Comparison of ENCODE assay signal across 13 mouse cellular contexts in genomic region chr2:180725856-180726629, GRCm38 (mm10). TPM values are rescaled to one million over a fixed set of nuclear protein-coding genes. Genes with fewer than 3 reads are reported as not detected.
A peak's percentile ranks its signal among the peaks of the same experiment; 100 is the strongest.
DNase-seq lines count a peak whose midpoint lies in the region; ATAC-seq and TF ChIP-seq lines count a peak whose summit lies in the region.
"Had no signal": no experiment of that assay in that cellular context is flagged by ENCODE, and none has a peak within 500 bp of the region (broad histone marks: within the 10 kb centered on the region; RNA-seq: fewer than 3 reads in every experiment).

No protein-coding gene starts in this region.

- ATAC-seq in heart, embryonic 15.5 days (replicated peaks; ENCODE audit: insufficient number of reproducible peaks, insufficient read depth, low FRiP score, low read depth) = no peak
- ATAC-seq in liver, embryonic 15.5 days (ENCODE audit: insufficient read depth) = no peak
- no peak for ATAC-seq in monocyte, adult 5-6 weeks (replicated peaks; ENCODE audit: insufficient number of reproducible peaks, low FRiP score, low TSS enrichment, poor library complexity, severe bottlenecking)
- no peak for ATAC-seq in forebrain, postnatal 0 days

- H3K4me3 ChIP-seq in heart, embryonic 15.5 days = peak overlapping the region; percentile 29
- peak overlapping the region; percentile 50 for H3K4me3 ChIP-seq in liver, embryonic 15.5 days (replicated peaks)
- H3K4me3 ChIP-seq in forebrain, postnatal 0 days (ENCODE audit: low read depth, low read length) = no peak overlapping the region

- H3K9me3 ChIP-seq in heart, embryonic 15.5 days (replicated peaks) = no peaks in the 10 kb centered on the region
- no peaks in the 10 kb centered on the region for H3K9me3 ChIP-seq in liver, embryonic 15.5 days (replicated peaks)
- no peaks in the 10 kb centered on the region for H3K9me3 ChIP-seq in forebrain, postnatal 0 days (ENCODE audit: low read length)
- H3K9me3 ChIP-seq: G1E had no signal

- WGBS in heart, embryonic 15.5 days = 27% methylated on average over 7 of the region's 8 CpGs
- WGBS in liver, embryonic 15.5 days (ENCODE audit: insufficient replicate concordance) = 22% methylated on average over 7 of the region's 8 CpGs
- WGBS in forebrain, postnatal 0 days = 38% methylated on average over 8 of the region's 8 CpGs

- H3K4me2 ChIP-seq in heart, embryonic 15.5 days = peak overlapping the region; percentile 61
- H3K4me2 ChIP-seq in liver, embryonic 15.5 days = peak overlapping the region; percentile 65
- no peak overlapping the region for H3K4me2 ChIP-seq in forebrain, postnatal 0 days (ENCODE audit: low read depth)

- DNase-seq in heart, postnatal 10 days = no peak
- peak; percentile 19 to 26 for DNase-seq in B cell, adult 2 months
- DNase-seq in T-cell, adult 2 months (ENCODE audit: low spot score) = peak; percentile 13
- DNase-seq in right cerebral cortex, postnatal 14 days = no peak
- no peak for DNase-seq in forebrain, postnatal 0 days
- DNase-seq: cerebellum, adult 8-10 months; gastrocnemius, postnatal 36 days had no signal

- intact Hi-C loops in heart, postnatal 10 days (cut with DNase I) = no loop called here

- no peaks in the 10 kb centered on the region for H3K27me3 ChIP-seq in heart, embryonic 15.5 days
- no peaks in the 10 kb centered on the region for H3K27me3 ChIP-seq in liver, embryonic 15.5 days
- H3K27me3 ChIP-seq in forebrain, postnatal 0 days (ENCODE audit: insufficient read depth, low read length) = no peaks in the 10 kb centered on the region

- H3K36me3 ChIP-seq in heart, embryonic 15.5 days = peaks cover 26% of the 10 kb centered on the region
- peaks cover 36% of the 10 kb centered on the region for H3K36me3 ChIP-seq in liver, embryonic 15.5 days (replicated peaks)
- H3K36me3 ChIP-seq in forebrain, postnatal 0 days (ENCODE audit: insufficient read depth) = peaks cover 28% of the 10 kb centered on the region

- H3K9ac ChIP-seq in heart, embryonic 15.5 days = no peak overlapping the region
- H3K9ac ChIP-seq in liver, embryonic 15.5 days = peak overlapping the region; percentile 48; the same call in 1 of the 2 replicates
- H3K9ac ChIP-seq in forebrain, postnatal 0 days = no peak overlapping the region; the same call in 1 of the 2 replicates

- no peak overlapping the region for H3K27ac ChIP-seq in heart, embryonic 15.5 days
- peak overlapping the region; percentile 68 for H3K27ac ChIP-seq in liver, embryonic 15.5 days (replicated peaks)
- H3K27ac ChIP-seq in forebrain, postnatal 0 days (ENCODE audit: low read depth, low read length) = no peak overlapping the region

- TF ChIP-seq CTCF in forebrain, postnatal 0 days (IDR thresholded peaks at IDR 0.05; ENCODE audit: low read depth) = no peak

- H3K4me1 ChIP-seq in heart, embryonic 15.5 days (replicated peaks) = peaks cover 15% of the 10 kb centered on the region
- H3K4me1 ChIP-seq in liver, embryonic 15.5 days (replicated peaks) = peaks cover 56% of the 10 kb centered on the region
- H3K4me1 ChIP-seq in forebrain, postnatal 0 days (ENCODE audit: insufficient read depth) = no peaks in the 10 kb centered on the region

RNA-seq across cellular contexts. Expression of gene Slc17a9, which starts 1.0 kb away (rescaled TPM):
- polyA plus RNA-seq in heart, embryonic 15.5 days (2015; fragmentation: Nextera tagmentation; extraction: Ambion mirVana) = 0.48 and 1.7 TPM in 2 replicates
- under 1 TPM; 0.69 to 0.89 TPM for total RNA-seq in heart, postnatal 10 days (2021)
- polyA plus RNA-seq in liver, embryonic 15.5 days (2015; fragmentation: Nextera tagmentation; extraction: Ambion mirVana) = 8.1 and 10.0 TPM in 2 replicates
- 1.8 to 5.2 TPM (median 1.9 TPM) in 3 replicates for total RNA-seq in monocyte, adult 5-6 weeks (2017)
- total RNA-seq in forebrain, postnatal 0 days (2014; rRNA removed) = 0.10 and 0.38 TPM in 2 replicates
- polyA plus RNA-seq in forebrain, postnatal 0 days (2015; fragmentation: Nextera tagmentation; extraction: Ambion mirVana) = 0.10 and 0.19 TPM in 2 replicates

RNA-seq across cellular contexts. Expression of gene Gid8, which starts 16.1 kb away (rescaled TPM):
- 45.3 and 47.4 TPM in 2 replicates for polyA plus RNA-seq in heart, embryonic 15.5 days (2015; fragmentation: Nextera tagmentation; extraction: Ambion mirVana)
- 10 to 100 TPM; 77.9 to 79.1 TPM for total RNA-seq in heart, postnatal 10 days (2021)
- 117 TPM in 2 replicates for polyA plus RNA-seq in liver, embryonic 15.5 days (2015; fragmentation: Nextera tagmentation; extraction: Ambion mirVana)
- total RNA-seq in monocyte, adult 5-6 weeks (2017) = 46.5 to 53.9 TPM (median 52.1 TPM) in 3 replicates
- total RNA-seq in forebrain, postnatal 0 days (2014; rRNA removed) = 49.8 and 69.9 TPM in 2 replicates
- 43.6 and 50.6 TPM in 2 replicates for polyA plus RNA-seq in forebrain, postnatal 0 days (2015; fragmentation: Nextera tagmentation; extraction: Ambion mirVana)

RNA-seq across cellular contexts. Expression of gene Dido1, which starts 16.2 kb away (rescaled TPM):
- 14.0 and 19.0 TPM in 2 replicates for polyA plus RNA-seq in heart, embryonic 15.5 days (2015; fragmentation: Nextera tagmentation; extraction: Ambion mirVana)
- 10 to 100 TPM; 40.6 to 42.8 TPM for total RNA-seq in heart, postnatal 10 days (2021)
- polyA plus RNA-seq in liver, embryonic 15.5 days (2015; fragmentation: Nextera tagmentation; extraction: Ambion mirVana) = 11.7 and 13.1 TPM in 2 replicates
- 58.9 to 107 TPM (median 65.1 TPM) in 3 replicates for total RNA-seq in monocyte, adult 5-6 weeks (2017)
- 41.2 and 50.2 TPM in 2 replicates for total RNA-seq in forebrain, postnatal 0 days (2014; rRNA removed)
- polyA plus RNA-seq in forebrain, postnatal 0 days (2015; fragmentation: Nextera tagmentation; extraction: Ambion mirVana) = 12.2 and 17.6 TPM in 2 replicates

RNA-seq across cellular contexts. Expression of gene Bhlhe23, which starts 50.7 kb away (rescaled TPM):
- polyA plus RNA-seq in heart, embryonic 15.5 days (2015; fragmentation: Nextera tagmentation; extraction: Ambion mirVana) = not detected in 2 replicates
- total RNA-seq in heart, postnatal 10 days (2021) = not detected
- not detected in 2 replicates for polyA plus RNA-seq in liver, embryonic 15.5 days (2015; fragmentation: Nextera tagmentation; extraction: Ambion mirVana)
- not detected in 3 replicates for total RNA-seq in monocyte, adult 5-6 weeks (2017)
- 0.33 and 0.46 TPM in 2 replicates for total RNA-seq in forebrain, postnatal 0 days (2014; rRNA removed)
- 0.18 and 0.71 TPM in 2 replicates for polyA plus RNA-seq in forebrain, postnatal 0 days (2015; fragmentation: Nextera tagmentation; extraction: Ambion mirVana)
- total RNA-seq: adrenal gland, adult 8-10 months; gastrocnemius, postnatal 36 days; layer of hippocampus, postnatal 25 days had no signal
- polyA plus RNA-seq: G1E had no signal

Comparison
In these comparisons a context has a peak if more than half of its experiments do, and no peak if none do; other contexts are left out.
1. DNase-seq: peak in B cell, adult 2 months (2 of 2) and T-cell, adult 2 months (single experiment); none in heart, postnatal 10 days (0 of 2), right cerebral cortex, postnatal 14 days (single experiment) and forebrain, postnatal 0 days (single experiment).